Mouse (Mus musculus) adrenal gland, postnatal 36 days (tissue): ENCODE results near the gene Senp2. TPM values are rescaled to one million over a fixed set of nuclear protein-coding genes. Genes with fewer than 3 reads are reported as not detected.

Experiments used
- DNase-seq, 2 experiments: peaks; one replicate each; pipeline ENCODE4 v3.0.0; 2021; ENCODE audit warnings: mixed read lengths in 1 of 2
- total RNA-seq, 2 experiments: library from RNA; stranded (reverse); gene quantifications; 2 replicates each; pipeline ENCODE4 v1.2.3; 2021

Senp2 gene
- total RNA-seq, 2 experiments from 2014 or later = 43.1 to 53.5 TPM

GRCm38 (mm10) chr16:22022122-22022521, 12.8 kb downstream of the Senp2 start:
- DNase-seq = no peak

- no peak for DNase-seq
Measured at GRCm38 (mm10) chr16:22027474-22027873, 18.2 kb downstream of the Senp2 start.

GRCm38 (mm10) chr16:22038554-22038953, 29.3 kb downstream of the Senp2 start:
- DNase-seq = no peak

- no peak for DNase-seq
Measured at GRCm38 (mm10) chr16:22039978-22040377, 30.7 kb downstream of the Senp2 start.

GRCm38 (mm10) chr16:22043830-22044229, 34.5 kb downstream of the Senp2 start:
- DNase-seq = no peak

GRCm38 (mm10) chr16:22045930-22046329, 36.6 kb downstream of the Senp2 start:
- DNase-seq = no peak

- DNase-seq = no peak
Measured at GRCm38 (mm10) chr16:22046739-22047366, 37.6 kb downstream of the Senp2 start.

- no peak for DNase-seq
Measured at GRCm38 (mm10) chr16:22053411-22053810, 44.1 kb downstream of the Senp2 start.

GRCm38 (mm10) chr16:22057498-22057897, 48.2 kb downstream of the Senp2 start:
- DNase-seq = no peak

- no peak for DNase-seq
Measured at GRCm38 (mm10) chr16:22058871-22059270, 49.6 kb downstream of the Senp2 start.

GRCm38 (mm10) chr16:22060416-22060815, 51.1 kb downstream of the Senp2 start:
- DNase-seq = no peak

- DNase-seq = no peak
Measured at GRCm38 (mm10) chr16:22061555-22062160, 52.4 kb downstream of the Senp2 start.

GRCm38 (mm10) chr16:22062284-22062683, 53.0 kb downstream of the Senp2 start:
- no peak for DNase-seq

- DNase-seq = no peak
Measured at GRCm38 (mm10) chr16:22065536-22065935, 56.3 kb downstream of the Senp2 start.

- peak in 1 of 2 experiments; percentile 6 for DNase-seq
Measured at GRCm38 (mm10) chr16:22067406-22067805, 58.1 kb downstream of the Senp2 start.

- no peak for DNase-seq
Measured at GRCm38 (mm10) chr16:22071361-22071760, 62.1 kb downstream of the Senp2 start.

GRCm38 (mm10) chr16:22075067-22075466, 65.8 kb downstream of the Senp2 start:
- no peak for DNase-seq

GRCm38 (mm10) chr16:22075829-22076619, 66.7 kb downstream of the Senp2 start:
- DNase-seq = no peak

- DNase-seq = peak; percentile 25 to 42
Measured at GRCm38 (mm10) chr16:22076620-22076941, 67.3 kb downstream of the Senp2 start.

GRCm38 (mm10) chr16:22080125-22080710, 70.9 kb downstream of the Senp2 start:
- no peak for DNase-seq

GRCm38 (mm10) chr16:22085411-22085810, 76.1 kb downstream of the Senp2 start:
- DNase-seq = no peak

- DNase-seq = no peak
Measured at GRCm38 (mm10) chr16:22091255-22091783, 82.0 kb downstream of the Senp2 start.

- DNase-seq = no peak
Measured at GRCm38 (mm10) chr16:22095751-22096150, 86.5 kb downstream of the Senp2 start.
